Mouse (Mus musculus): ENCODE measurements at regions not wholly inside any gene's neighbourhood (a gene's known extent, or its start where the extent isn't known, plus 50 kb on each side); places are given as distances from the start of the nearest gene placed in this dataset.

GRCm38 (mm10) chr4:87696921-87697320 lies 336.2 kb downstream of the Mllt3 start:
- no peaks in the 10 kb centered on the region for H3K27me3 ChIP-seq (replicated peaks; ENCODE audit: control insufficient read depth, insufficient read depth, low read length)
- no peak overlapping the region for H3K4me3 ChIP-seq (ENCODE audit: low read depth, low read length)
- no peaks in the 10 kb centered on the region for H3K36me3 ChIP-seq (ENCODE audit: control insufficient read depth, insufficient read depth)
- no peak overlapping the region for H3K4me2 ChIP-seq (replicated peaks; ENCODE audit: low read depth)
- H3K9ac ChIP-seq (ENCODE audit: low read depth, low read length), result no peak overlapping the region
- 66% methylated on average over 4 of the region's 4 CpGs for WGBS
- ATAC-seq, result no peak
- no peak for TF ChIP-seq CTCF (IDR thresholded peaks at IDR 0.05; ENCODE audit: low read depth)
- no peak overlapping the region for H3K27ac ChIP-seq (ENCODE audit: low read depth, low read length)
- no peaks in the 10 kb centered on the region for H3K9me3 ChIP-seq (ENCODE audit: control insufficient read depth)
- H3K4me1 ChIP-seq (replicated peaks; ENCODE audit: control insufficient read depth, insufficient read depth, low read length), result no peaks in the 10 kb centered on the region

GRCm38 (mm10) chr4:87695811-87696210 lies 337.4 kb downstream of the Mllt3 start:
- Histone ChIP-seq H3K4me3 (ENCODE audit: low read depth, low read length) (no peak overlapping the region), H3K27ac (ENCODE audit: low read depth, low read length) (no peak overlapping the region), H3K9ac (ENCODE audit: low read depth, low read length) (no peak overlapping the region), H3K9me3 (ENCODE audit: control insufficient read depth) (no peaks in the 10 kb centered on the region), H3K36me3 (ENCODE audit: control insufficient read depth, insufficient read depth) (no peaks in the 10 kb centered on the region), H3K4me1 (replicated peaks; ENCODE audit: control insufficient read depth, insufficient read depth, low read length) (no peaks in the 10 kb centered on the region), H3K4me2 (replicated peaks; ENCODE audit: low read depth) (no peak overlapping the region), H3K27me3 (replicated peaks; ENCODE audit: control insufficient read depth, insufficient read depth, low read length) (no peaks in the 10 kb centered on the region)
- WGBS, result 94% methylated on average over 5 of the region's 5 CpGs
- no peak for TF ChIP-seq CTCF (IDR thresholded peaks at IDR 0.05; ENCODE audit: low read depth)
- no peak for ATAC-seq

GRCm38 (mm10) chr4:87692741-87693140 lies 340.4 kb downstream of the Mllt3 start:
- WGBS, result 84% methylated on average over 2 of the region's 2 CpGs
- Histone ChIP-seq H3K9me3 (ENCODE audit: control insufficient read depth) (no peaks in the 10 kb centered on the region), H3K27ac (ENCODE audit: low read depth, low read length) (no peak overlapping the region), H3K36me3 (ENCODE audit: control insufficient read depth, insufficient read depth) (no peaks in the 10 kb centered on the region), H3K4me3 (ENCODE audit: low read depth, low read length) (no peak overlapping the region), H3K27me3 (replicated peaks; ENCODE audit: control insufficient read depth, insufficient read depth, low read length) (no peaks in the 10 kb centered on the region), H3K9ac (ENCODE audit: low read depth, low read length) (no peak overlapping the region), H3K4me1 (replicated peaks; ENCODE audit: control insufficient read depth, insufficient read depth, low read length) (no peaks in the 10 kb centered on the region), H3K4me2 (replicated peaks; ENCODE audit: low read depth) (no peak overlapping the region)
- no peak for ATAC-seq
- no peak for TF ChIP-seq CTCF (IDR thresholded peaks at IDR 0.05; ENCODE audit: low read depth)

GRCm38 (mm10) chr4:87684952-87685351 lies 348.2 kb downstream of the Mllt3 start:
- no peak overlapping the region for H3K27ac ChIP-seq (ENCODE audit: low read depth, low read length)
- no peaks in the 10 kb centered on the region for H3K27me3 ChIP-seq (replicated peaks; ENCODE audit: control insufficient read depth, insufficient read depth, low read length)
- no peak for ATAC-seq
- TF ChIP-seq CTCF (IDR thresholded peaks at IDR 0.05; ENCODE audit: low read depth), result no peak
- no peak overlapping the region for H3K4me3 ChIP-seq (ENCODE audit: low read depth, low read length)
- H3K4me2 ChIP-seq (replicated peaks; ENCODE audit: low read depth), result no peak overlapping the region
- H3K36me3 ChIP-seq (ENCODE audit: control insufficient read depth, insufficient read depth), result no peaks in the 10 kb centered on the region
- no peaks in the 10 kb centered on the region for H3K9me3 ChIP-seq (ENCODE audit: control insufficient read depth)
- WGBS, result 63% methylated on average over 1 of the region's 1 CpGs
- no peak overlapping the region for H3K9ac ChIP-seq (ENCODE audit: low read depth, low read length)
- no peaks in the 10 kb centered on the region for H3K4me1 ChIP-seq (replicated peaks; ENCODE audit: control insufficient read depth, insufficient read depth, low read length)

- Histone ChIP-seq H3K27me3 (replicated peaks; ENCODE audit: control insufficient read depth, insufficient read depth, low read length) (no peaks in the 10 kb centered on the region), H3K4me1 (replicated peaks; ENCODE audit: control insufficient read depth, insufficient read depth, low read length) (no peaks in the 10 kb centered on the region), H3K27ac (ENCODE audit: low read depth, low read length) (no peak overlapping the region), H3K4me2 (replicated peaks; ENCODE audit: low read depth) (no peak overlapping the region), H3K9me3 (ENCODE audit: control insufficient read depth) (no peaks in the 10 kb centered on the region), H3K36me3 (ENCODE audit: control insufficient read depth, insufficient read depth) (no peaks in the 10 kb centered on the region), H3K9ac (ENCODE audit: low read depth, low read length) (no peak overlapping the region), H3K4me3 (ENCODE audit: low read depth, low read length) (no peak overlapping the region)
- TF ChIP-seq CTCF (IDR thresholded peaks at IDR 0.05; ENCODE audit: low read depth), result no peak
- ATAC-seq, result no peak
- 84% methylated on average over 2 of the region's 2 CpGs for WGBS
Observed at GRCm38 (mm10) chr4:87682783-87683182, 350.4 kb downstream of the Mllt3 start.

GRCm38 (mm10) chr4:87671101-87671500 lies 362.1 kb downstream of the Mllt3 start:
- Histone ChIP-seq H3K36me3 (ENCODE audit: control insufficient read depth, insufficient read depth) (no peaks in the 10 kb centered on the region), H3K27ac (ENCODE audit: low read depth, low read length) (no peak overlapping the region), H3K4me1 (replicated peaks; ENCODE audit: control insufficient read depth, insufficient read depth, low read length) (no peaks in the 10 kb centered on the region), H3K4me3 (ENCODE audit: low read depth, low read length) (no peak overlapping the region), H3K27me3 (replicated peaks; ENCODE audit: control insufficient read depth, insufficient read depth, low read length) (no peaks in the 10 kb centered on the region), H3K9me3 (ENCODE audit: control insufficient read depth) (no peaks in the 10 kb centered on the region), H3K9ac (ENCODE audit: low read depth, low read length) (no peak overlapping the region), H3K4me2 (replicated peaks; ENCODE audit: low read depth) (no peak overlapping the region)
- 64% methylated on average over 3 of the region's 3 CpGs for WGBS
- no peak for TF ChIP-seq CTCF (IDR thresholded peaks at IDR 0.05; ENCODE audit: low read depth)
- ATAC-seq, result no peak

GRCm38 (mm10) chr4:87670167-87670566 lies 363.0 kb downstream of the Mllt3 start:
- no peak overlapping the region for H3K27ac ChIP-seq (ENCODE audit: low read depth, low read length)
- no peaks in the 10 kb centered on the region for H3K4me1 ChIP-seq (replicated peaks; ENCODE audit: control insufficient read depth, insufficient read depth, low read length)
- H3K9me3 ChIP-seq (ENCODE audit: control insufficient read depth), result no peaks in the 10 kb centered on the region
- no peak overlapping the region for H3K9ac ChIP-seq (ENCODE audit: low read depth, low read length)
- H3K36me3 ChIP-seq (ENCODE audit: control insufficient read depth, insufficient read depth), result no peaks in the 10 kb centered on the region
- peak; percentile 22; the same call in 1 of the 2 replicates for ATAC-seq
- no peak overlapping the region for H3K4me3 ChIP-seq (ENCODE audit: low read depth, low read length)
- no peak overlapping the region for H3K4me2 ChIP-seq (replicated peaks; ENCODE audit: low read depth)
- 28% methylated on average over 2 of the region's 2 CpGs for WGBS
- H3K27me3 ChIP-seq (replicated peaks; ENCODE audit: control insufficient read depth, insufficient read depth, low read length), result no peaks in the 10 kb centered on the region
- TF ChIP-seq CTCF (IDR thresholded peaks at IDR 0.05; ENCODE audit: low read depth), result no peak
